Mouse (Mus musculus) megakaryocyte-erythroid progenitor cell, adult 5 weeks (primary cell): ENCODE measurements around the gene Tmem54. TPM values are rescaled to one million over a fixed set of nuclear protein-coding genes. Genes with fewer than 3 reads are reported as not detected.

Source experiments
- polyA plus RNA-seq: library from polyadenylated mRNA; stranded (reverse); fragments of >175 nt; gene quantifications from 2 replicates; pipeline ENCODE4 v1.2.3, GENCODE M21; 2012

Gene Tmem54
- 0.16 TPM in 1 of 2 replicates, not detected in the other for polyA plus RNA-seq

GRCm38 (mm10) chr4:129105356-129105755, at the start of gene Tmem54:
Gene Tmem54 (plus strand): TSS chr4:129105548.

GRCm38 (mm10) chr4:129058207-129059092, 46.9 kb upstream of the Tmem54 start, which contains the start of gene Rnf19b:
Gene Rnf19b (plus strand): TSS chr4:129058271.

GRCm38 (mm10) chr4:129121569-129122086, 16.3 kb downstream of the Tmem54 start, which contains the start of gene Hpca:
Gene Hpca (minus strand): TSS chr4:129122036.

GRCm38 (mm10) chr4:129136579-129137391, 31.4 kb downstream of the Tmem54 start, which contains the start of gene Fndc5:
Gene Fndc5 (plus strand): TSS chr4:129136999.

Other genes starting within 250 kb of the Tmem54 start
- gene Trim62, start 222.0 kb upstream of the Tmem54 start, polyA plus RNA-seq, result 2.7 and 3.2 TPM in 2 replicates
- 2.3 and 4.2 TPM in 2 replicates for gene Azin2, start 143.1 kb upstream of the Tmem54 start, polyA plus RNA-seq
- gene Ak2, start 113.6 kb upstream of the Tmem54 start, polyA plus RNA-seq, result 173 and 212 TPM in 2 replicates
- 267 and 300 TPM in 2 replicates for gene Rnf19b, start 47.3 kb upstream of the Tmem54 start, polyA plus RNA-seq
- gene Hpca, start 16.5 kb downstream of the Tmem54 start, polyA plus RNA-seq, result not detected in 2 replicates
- gene Fndc5, start 31.5 kb downstream of the Tmem54 start, polyA plus RNA-seq, result 0.03 TPM in 1 of 2 replicates, not detected in the other
- gene S100pbp, start 84.2 kb downstream of the Tmem54 start, polyA plus RNA-seq, result 1.2 and 2.1 TPM in 2 replicates
- 22.9 and 32.2 TPM in 2 replicates for gene Yars, start 84.2 kb downstream of the Tmem54 start, polyA plus RNA-seq
- 5.6 and 6.0 TPM in 2 replicates for gene C77080, start 155.9 kb downstream of the Tmem54 start, polyA plus RNA-seq
- gene Sync, start 182.1 kb downstream of the Tmem54 start, polyA plus RNA-seq, result not detected in 2 replicates
- gene Rbbp4, start 229.8 kb downstream of the Tmem54 start, polyA plus RNA-seq, result 51.0 and 59.6 TPM in 2 replicates
- gene Zbtb8os, start 230.1 kb downstream of the Tmem54 start, polyA plus RNA-seq, result 2.6 and 3.8 TPM in 2 replicates